Mouse (Mus musculus): ENCODE results near the gene Mat1a.

The Mat1a gene

GRCm38 (mm10) chr14:41104853-41105444 lies at the start of gene Mat1a:
TSS of gene Mat1a (plus strand) at chr14:41105035.
- DNase-seq (ENCODE audit: low spot score) = no peak

GRCm38 (mm10) chr14:41065168-41065567 lies 39.7 kb upstream of the Mat1a start:
- DNase-seq (ENCODE audit: low spot score) = no peak

- no peak for DNase-seq (ENCODE audit: low spot score)
These were observed 38.4 kb upstream of the Mat1a start for GRCm38 (mm10) chr14:41066416-41066815.

GRCm38 (mm10) chr14:41069108-41069507 lies 35.7 kb upstream of the Mat1a start, which contains the start of gene Dydc2:
TSS of gene Dydc2 (minus strand) at chr14:41069208.
- DNase-seq (ENCODE audit: low spot score) = no peak

GRCm38 (mm10) chr14:41070343-41070742 lies 34.5 kb upstream of the Mat1a start:
- no peak for DNase-seq (ENCODE audit: low spot score)

GRCm38 (mm10) chr14:41072229-41072943 lies 32.4 kb upstream of the Mat1a start, which contains the start of gene Dydc1:
TSS of gene Dydc1 (plus strand) at chr14:41072911.
- peak; percentile 26 for DNase-seq (ENCODE audit: low spot score)

- DNase-seq (ENCODE audit: low spot score) = no peak
These were observed 31.9 kb upstream of the Mat1a start for GRCm38 (mm10) chr14:41072944-41073275.

GRCm38 (mm10) chr14:41082408-41082807 lies 22.4 kb upstream of the Mat1a start:
- no peak for DNase-seq (ENCODE audit: low spot score)

GRCm38 (mm10) chr14:41087509-41087908 lies 17.3 kb upstream of the Mat1a start:
- no peak for DNase-seq (ENCODE audit: low spot score)

- DNase-seq (ENCODE audit: low spot score) = no peak
These were observed 14.1 kb upstream of the Mat1a start for GRCm38 (mm10) chr14:41090777-41091176.

GRCm38 (mm10) chr14:41094114-41094513 lies 10.7 kb upstream of the Mat1a start:
- no peak for DNase-seq (ENCODE audit: low spot score)

- no peak for DNase-seq (ENCODE audit: low spot score)
These were observed 8.5 kb upstream of the Mat1a start for GRCm38 (mm10) chr14:41096296-41096860.

GRCm38 (mm10) chr14:41098726-41099125 lies 6.1 kb upstream of the Mat1a start:
- DNase-seq (ENCODE audit: low spot score) = no peak

- DNase-seq (ENCODE audit: low spot score) = no peak
These were observed 4.1 kb upstream of the Mat1a start for GRCm38 (mm10) chr14:41100712-41101111.

- DNase-seq (ENCODE audit: low spot score) = no peak
These were observed 3.6 kb upstream of the Mat1a start for GRCm38 (mm10) chr14:41101242-41101641.

GRCm38 (mm10) chr14:41102269-41102668 lies 2.6 kb upstream of the Mat1a start:
- DNase-seq (ENCODE audit: low spot score) = no peak

GRCm38 (mm10) chr14:41111031-41111668 lies 6.3 kb downstream of the Mat1a start:
- no peak for DNase-seq (ENCODE audit: low spot score)

GRCm38 (mm10) chr14:41112944-41113343 lies 8.1 kb downstream of the Mat1a start:
- DNase-seq (ENCODE audit: low spot score) = no peak

GRCm38 (mm10) chr14:41116271-41116670 lies 11.4 kb downstream of the Mat1a start:
- no peak for DNase-seq (ENCODE audit: low spot score)

- DNase-seq (ENCODE audit: low spot score) = no peak
These were observed 19.8 kb downstream of the Mat1a start for GRCm38 (mm10) chr14:41124683-41125082.

GRCm38 (mm10) chr14:41127997-41128396 lies 23.2 kb downstream of the Mat1a start:
- no peak for DNase-seq (ENCODE audit: low spot score)

- DNase-seq (ENCODE audit: low spot score) = no peak
These were observed 26.7 kb downstream of the Mat1a start, which contains the start of gene Sftpa1 for GRCm38 (mm10) chr14:41131540-41131939. TSS of gene Sftpa1 (plus strand) at chr14:41131782.

- no peak for DNase-seq (ENCODE audit: low spot score)
These were observed 32.2 kb downstream of the Mat1a start for GRCm38 (mm10) chr14:41137006-41137405.

All from urinary bladder, postnatal 10 days (tissue).